Mouse (Mus musculus) heart, postnatal 0 days (tissue): ENCODE measurements around the gene Dhx58. TPM values are rescaled to one million over a fixed set of nuclear protein-coding genes. Genes with fewer than 3 reads are reported as not detected.

Experiments used
- ATAC-seq: fragments of 200-750 bp; cut with Nextera tagmentation; 2 replicates; pipeline ENCODE4 v1.8.0; 2017; ENCODE audit warnings: low read depth, moderate number of reproducible peaks, moderate library complexity; ENCODE audit not compliant: insufficient read depth
- DNase-seq: peaks from one replicate; pipeline ENCODE4 v3.0.0-alpha.2; 2016; ENCODE audit warnings: low spot score
- H3K27ac ChIP-seq: fragments of 300-500 bp; sonication (generic); 2 replicates; pipeline ENCODE4 v1.5.1; 2014; ENCODE audit warnings: low read depth, mild to moderate bottlenecking
- H3K27me3 ChIP-seq: fragments of 300-500 bp; sonication (generic); 2 replicates; pipeline ENCODE4 v1.6.1; 2014; ENCODE audit warnings: low read length, mixed read lengths; ENCODE audit not compliant: control insufficient read depth, insufficient read depth
- H3K36me3 ChIP-seq: fragments of 300-500 bp; sonication (generic); replicated peaks from 2 replicates; pipeline ENCODE4 v1.6.1; 2014; ENCODE audit warnings: low read length, mixed read lengths; ENCODE audit not compliant: control insufficient read depth, insufficient read depth
- H3K4me1 ChIP-seq: fragments of 300-500 bp; sonication (generic); 2 replicates; pipeline ENCODE4 v1.6.1; 2014; ENCODE audit warnings: antibody characterized with exemption; ENCODE audit not compliant: control insufficient read depth, insufficient read depth
- H3K4me2 ChIP-seq: fragments of 300-500 bp; sonication (generic); 2 replicates; pipeline ENCODE4 v1.6.1; 2014; ENCODE audit warnings: low read depth, mild to moderate bottlenecking, low read length, moderate library complexity
- H3K4me3 ChIP-seq: fragments of 300-500 bp; sonication (generic); 2 replicates; pipeline ENCODE4 v1.5.1; 2014; ENCODE audit warnings: low read depth, low read length
- H3K9ac ChIP-seq: fragments of 300-500 bp; sonication (generic); replicated peaks from 2 replicates; pipeline ENCODE4 v1.6.1; 2014; ENCODE audit warnings: low read depth, low read length, mixed read lengths
- H3K9me3 ChIP-seq: fragments of 300-500 bp; sonication (generic); replicated peaks from 2 replicates; pipeline ENCODE4 v1.6.1; 2016; ENCODE audit warnings: low read length; ENCODE audit not compliant: control insufficient read depth
- CTCF ChIP-seq: IDR thresholded peaks from 2 replicates; pipeline ENCODE4 v1.5.1; 2016; ENCODE audit warnings: antibody characterized with exemption, control low read depth, low read depth
- EP300 ChIP-seq: IDR thresholded peaks from 2 replicates; pipeline ENCODE4 v1.6.1; 2016; ENCODE audit warnings: antibody characterized with exemption, low read depth
- WGBS: fragments of 180-500 bp; shearing (Covaris S2); extraction: QIAGEN DNeasy Blood & Tissue Kit; methylation state at CpG from one replicate; pipeline ENCODE4 v1.1.7; 2014; 5-methylcytosine and 5-hydroxymethylcytosine counted together
- polyA plus RNA-seq: library from polyadenylated mRNA; unstranded; fragments of >200 nt; fragmentation: Nextera tagmentation; extraction: Ambion mirVana; gene quantifications from 2 replicates; pipeline ENCODE4 v1.2.1, GENCODE M21; 2015
- total RNA-seq: library from RNA; depleted of rRNA; stranded (reverse); fragments of >200 nt; gene quantifications from 2 replicates; pipeline ENCODE4 v1.2.3, GENCODE M21; 2014; ENCODE audit warnings: low replicate concordance

Gene Dhx58
- total and polyA plus RNA-seq, 2 experiments from 2014 or later, result 1.3 to 3.6 TPM

GRCm38 (mm10) chr11:100701301-100701700 is 2.8 kb downstream of the Dhx58 start:
- Histone ChIP-seq H3K36me3 (peaks cover 19% of the 10 kb centered on the region), H3K9ac (no peak overlapping the region), H3K4me1 (no peaks in the 10 kb centered on the region), H3K27me3 (no peaks in the 10 kb centered on the region; the same call in 1 of the 2 replicates), H3K9me3 (no peaks in the 10 kb centered on the region), H3K4me3 (0 out of 2 replicates have a peak overlapping the region, but pooled peaks have one; percentile 15), H3K27ac (no peak overlapping the region), H3K4me2 (peak overlapping the region; percentile 41; the same call in 1 of the 2 replicates)
- TF ChIP-seq CTCF (no peak), EP300 (no peak)
- WGBS, result 8% methylated on average over 14 of the region's 14 CpGs
- ATAC-seq (no peak), DNase-seq (no peak)

- Histone ChIP-seq H3K27ac (no peak overlapping the region), H3K4me1 (no peaks in the 10 kb centered on the region), H3K36me3 (peaks cover 13% of the 10 kb centered on the region), H3K4me2 (peak overlapping the region; percentile 41; the same call in 1 of the 2 replicates), H3K27me3 (no peaks in the 10 kb centered on the region; the same call in 1 of the 2 replicates), H3K4me3 (no peak overlapping the region), H3K9ac (no peak overlapping the region), H3K9me3 (no peaks in the 10 kb centered on the region)
- no peak for TF ChIP-seq CTCF
- no peak for ATAC-seq
- WGBS, result 77% methylated on average over 3 of the region's 3 CpGs
- DNase-seq, result no peak
These were observed 3.4 kb downstream of the Dhx58 start for GRCm38 (mm10) chr11:100700710-100701109.

- H3K27me3 ChIP-seq, result peaks cover 2% of the 10 kb centered on the region
- DNase-seq (no peak), ATAC-seq (no peak)
- H3K4me3 ChIP-seq, result no peak overlapping the region
- H3K27ac ChIP-seq, result no peak overlapping the region
- WGBS, result 59% methylated on average over 7 of the region's 7 CpGs
- H3K4me2 ChIP-seq, result no peak overlapping the region
- no peaks in the 10 kb centered on the region for H3K4me1 ChIP-seq
- TF ChIP-seq EP300, result no peak
- no peak for TF ChIP-seq CTCF
- no peaks in the 10 kb centered on the region for H3K9me3 ChIP-seq
- no peaks in the 10 kb centered on the region for H3K36me3 ChIP-seq
- no peak overlapping the region for H3K9ac ChIP-seq
These were observed 6.2 kb downstream of the Dhx58 start for GRCm38 (mm10) chr11:100697921-100698320.

GRCm38 (mm10) chr11:100694926-100695325 is 9.1 kb downstream of the Dhx58 start:
- Histone ChIP-seq H3K4me2 (no peak overlapping the region), H3K36me3 (no peaks in the 10 kb centered on the region), H3K4me1 (peaks cover 6% of the 10 kb centered on the region), H3K27me3 (peaks cover 19% of the 10 kb centered on the region), H3K9ac (no peak overlapping the region), H3K9me3 (no peaks in the 10 kb centered on the region), H3K27ac (no peak overlapping the region), H3K4me3 (no peak overlapping the region)
- TF ChIP-seq CTCF (peak; percentile 97), EP300 (no peak)
- 33% methylated on average over 5 of the region's 5 CpGs for WGBS
- peak; percentile 52 for DNase-seq
- peak; percentile 67; the same call in 1 of the 2 replicates for ATAC-seq

GRCm38 (mm10) chr11:100693154-100693553 is 10.9 kb downstream of the Dhx58 start:
- Histone ChIP-seq H3K4me1 (peaks cover 6% of the 10 kb centered on the region), H3K27ac (no peak overlapping the region), H3K9me3 (no peaks in the 10 kb centered on the region), H3K27me3 (peaks cover 19% of the 10 kb centered on the region), H3K4me3 (no peak overlapping the region), H3K4me2 (no peak overlapping the region), H3K36me3 (no peaks in the 10 kb centered on the region), H3K9ac (no peak overlapping the region)
- WGBS, result 21% methylated on average over 5 of the region's 5 CpGs
- ATAC-seq (no peak), DNase-seq (no peak)
- TF ChIP-seq CTCF, result no peak
- TF ChIP-seq EP300, result no peak

GRCm38 (mm10) chr11:100692164-100692616 is 11.9 kb downstream of the Dhx58 start, which contains the start of gene Zfp385c:
Zfp385c (minus strand) TSS chr11:100692455.
- H3K4me2 ChIP-seq, result peak within 1 kb of the TSS; percentile 66
- no peak for ATAC-seq

More at GRCm38 (mm10) chr11:100692164-100692616, 11.9 kb downstream of the Dhx58 start, which contains the start of gene Zfp385c:
- peak within 1 kb of the TSS; percentile 36 for H3K4me3 ChIP-seq
- H3K27ac ChIP-seq, result no peak within 1 kb of the TSS
- H3K36me3 ChIP-seq, result no peaks in the 10 kb centered on the region
- DNase-seq, result no peak
- H3K4me1 ChIP-seq, result peaks cover 6% of the 10 kb centered on the region
- H3K27me3 ChIP-seq, result peaks cover 19% of the 10 kb centered on the region
- TF ChIP-seq EP300, result no peak
- TF ChIP-seq CTCF, result no peak
- 0 out of 2 replicates have a peak within 1 kb of the TSS, but pooled peaks have one; percentile 35 for H3K9ac ChIP-seq
- WGBS, result 1% methylated on average over 21 of the region's 23 CpGs
- H3K9me3 ChIP-seq, result no peaks in the 10 kb centered on the region
